Mouse (Mus musculus): ENCODE data around the gene Aqr. TPM values are rescaled to one million over a fixed set of nuclear protein-coding genes. Genes with fewer than 3 reads are reported as not detected.

Gene Aqr
- polyA plus RNA-seq, 1 experiment = 30.5 TPM

GRCm38 (mm10) chr2:114143842-114144241, 43.0 kb downstream of the Aqr start:
- no peaks in the 10 kb centered on the region for H3K4me1 ChIP-seq (ENCODE audit: control insufficient read depth, insufficient read depth, low read length)
- TF ChIP-seq CTCF (IDR thresholded peaks at IDR 0.05; ENCODE audit: low read depth, low read length) (no peak), POLR2A (IDR thresholded peaks at IDR 0.05; ENCODE audit: borderline replicate concordance, low read depth, low read length) (no peak)
- no peak overlapping the region for H3K27ac ChIP-seq (ENCODE audit: insufficient read depth, low read depth, low read length)
- H3K4me3 ChIP-seq (ENCODE audit: insufficient read depth, low read length) = no peak overlapping the region

DNA sequence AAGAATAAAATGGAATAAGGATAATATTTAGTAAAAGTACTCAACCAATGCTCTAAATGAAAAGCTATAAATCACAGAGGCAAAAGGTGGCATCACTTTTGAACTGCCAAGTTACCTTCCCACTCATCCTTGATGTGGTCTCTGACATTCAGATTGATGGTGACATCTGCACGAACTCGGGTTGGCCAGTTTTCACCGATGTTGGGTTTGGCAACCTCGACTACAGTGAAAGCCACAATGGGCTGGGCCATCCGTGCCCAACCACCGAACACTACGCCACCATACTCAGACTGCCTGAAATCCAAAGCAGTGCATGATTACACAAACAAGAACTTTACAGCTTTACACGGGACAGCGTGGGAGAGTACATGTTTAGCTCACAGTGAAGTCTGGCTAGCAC, 50.1 kb downstream of the Aqr start:
- Histone ChIP-seq H3K4me1 (ENCODE audit: control insufficient read depth, insufficient read depth, low read length) (no peaks in the 10 kb centered on the region), H3K27ac (ENCODE audit: insufficient read depth, low read depth, low read length) (no peak overlapping the region), H3K4me3 (ENCODE audit: insufficient read depth, low read length) (no peak overlapping the region)
- TF ChIP-seq CTCF (IDR thresholded peaks at IDR 0.05; ENCODE audit: low read depth, low read length) (no peak), POLR2A (IDR thresholded peaks at IDR 0.05; ENCODE audit: borderline replicate concordance, low read depth, low read length) (no peak)

GRCm38 (mm10) chr2:114135777-114136176, 51.0 kb downstream of the Aqr start:
- Histone ChIP-seq H3K4me3 (ENCODE audit: insufficient read depth, low read length) (no peak overlapping the region), H3K27ac (ENCODE audit: insufficient read depth, low read depth, low read length) (no peak overlapping the region), H3K4me1 (ENCODE audit: control insufficient read depth, insufficient read depth, low read length) (no peaks in the 10 kb centered on the region)
- TF ChIP-seq POLR2A (IDR thresholded peaks at IDR 0.05; ENCODE audit: borderline replicate concordance, low read depth, low read length) (no peak), CTCF (IDR thresholded peaks at IDR 0.05; ENCODE audit: low read depth, low read length) (no peak)

DNA sequence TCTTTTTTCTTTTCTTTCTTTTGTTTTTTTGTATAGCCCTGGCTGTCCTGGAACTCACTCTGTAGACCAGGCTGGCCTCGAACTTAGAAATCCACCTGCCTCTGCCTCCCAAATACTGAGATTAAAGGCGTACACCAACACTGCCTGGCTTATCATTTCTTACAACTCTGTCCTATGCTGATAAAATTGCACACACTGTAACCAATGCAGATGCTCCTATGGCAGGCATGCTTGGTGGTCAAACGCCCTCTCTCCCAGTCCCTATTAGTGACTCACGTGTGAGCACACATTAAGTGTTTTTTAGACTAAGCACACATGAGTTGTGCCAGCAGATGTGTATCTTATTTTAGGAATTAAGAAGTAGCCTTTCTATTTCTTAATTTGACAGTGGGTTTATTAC, 53.5 kb downstream of the Aqr start:
- Histone ChIP-seq H3K4me3 (ENCODE audit: insufficient read depth, low read length) (no peak overlapping the region), H3K4me1 (ENCODE audit: control insufficient read depth, insufficient read depth, low read length) (no peaks in the 10 kb centered on the region), H3K27ac (ENCODE audit: insufficient read depth, low read depth, low read length) (no peak overlapping the region)
- TF ChIP-seq POLR2A (IDR thresholded peaks at IDR 0.05; ENCODE audit: borderline replicate concordance, low read depth, low read length) (no peak), CTCF (IDR thresholded peaks at IDR 0.05; ENCODE audit: low read depth, low read length) (no peak)

GRCm38 (mm10) chr2:114130657-114131056, 56.2 kb downstream of the Aqr start:
- TF ChIP-seq POLR2A (IDR thresholded peaks at IDR 0.05; ENCODE audit: borderline replicate concordance, low read depth, low read length) (no peak), CTCF (IDR thresholded peaks at IDR 0.05; ENCODE audit: low read depth, low read length) (no peak)
- H3K4me1 ChIP-seq (ENCODE audit: control insufficient read depth, insufficient read depth, low read length) = no peaks in the 10 kb centered on the region
- no peak overlapping the region for H3K4me3 ChIP-seq (ENCODE audit: insufficient read depth, low read length)
- no peak overlapping the region for H3K27ac ChIP-seq (ENCODE audit: insufficient read depth, low read depth, low read length)

- Histone ChIP-seq H3K4me3 (ENCODE audit: insufficient read depth, low read length) (no peak overlapping the region), H3K4me1 (ENCODE audit: control insufficient read depth, insufficient read depth, low read length) (no peaks in the 10 kb centered on the region), H3K27ac (ENCODE audit: insufficient read depth, low read depth, low read length) (no peak overlapping the region)
- TF ChIP-seq POLR2A (IDR thresholded peaks at IDR 0.05; ENCODE audit: borderline replicate concordance, low read depth, low read length) = no peak
- no peak for TF ChIP-seq CTCF (IDR thresholded peaks at IDR 0.05; ENCODE audit: low read depth, low read length)
These were observed 63.5 kb downstream of the Aqr start for GRCm38 (mm10) chr2:114123304-114123703.

DNA sequence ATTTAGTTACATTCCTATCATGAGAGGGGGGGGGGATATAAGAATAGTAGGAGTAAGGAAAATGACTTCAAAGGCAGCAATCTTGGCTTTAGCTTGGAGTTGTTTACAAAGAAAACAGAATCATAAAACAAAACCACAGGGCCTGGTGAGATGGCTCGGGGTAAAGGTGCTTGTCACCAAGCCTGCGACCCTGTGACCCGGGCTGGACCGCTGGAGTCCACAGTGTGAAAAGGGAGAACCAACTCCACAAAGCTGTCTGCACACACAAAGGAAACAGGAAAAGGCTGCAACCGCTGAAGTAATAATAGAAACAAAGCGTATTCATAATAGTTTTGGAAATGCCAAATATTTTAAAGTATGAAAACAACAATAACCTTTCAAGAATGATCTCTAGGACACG, 67.4 kb downstream of the Aqr start:
- Histone ChIP-seq H3K4me1 (ENCODE audit: control insufficient read depth, insufficient read depth, low read length) (no peaks in the 10 kb centered on the region), H3K4me3 (ENCODE audit: insufficient read depth, low read length) (no peak overlapping the region), H3K27ac (ENCODE audit: insufficient read depth, low read depth, low read length) (no peak overlapping the region)
- TF ChIP-seq POLR2A (IDR thresholded peaks at IDR 0.05; ENCODE audit: borderline replicate concordance, low read depth, low read length) = no peak
- no peak for TF ChIP-seq CTCF (IDR thresholded peaks at IDR 0.05; ENCODE audit: low read depth, low read length)

GRCm38 (mm10) chr2:114117665-114118064, 69.2 kb downstream of the Aqr start:
- TF ChIP-seq POLR2A (IDR thresholded peaks at IDR 0.05; ENCODE audit: borderline replicate concordance, low read depth, low read length) = no peak
- Histone ChIP-seq H3K27ac (ENCODE audit: insufficient read depth, low read depth, low read length) (no peak overlapping the region), H3K4me1 (ENCODE audit: control insufficient read depth, insufficient read depth, low read length) (no peaks in the 10 kb centered on the region), H3K4me3 (ENCODE audit: insufficient read depth, low read length) (no peak overlapping the region)

DNA sequence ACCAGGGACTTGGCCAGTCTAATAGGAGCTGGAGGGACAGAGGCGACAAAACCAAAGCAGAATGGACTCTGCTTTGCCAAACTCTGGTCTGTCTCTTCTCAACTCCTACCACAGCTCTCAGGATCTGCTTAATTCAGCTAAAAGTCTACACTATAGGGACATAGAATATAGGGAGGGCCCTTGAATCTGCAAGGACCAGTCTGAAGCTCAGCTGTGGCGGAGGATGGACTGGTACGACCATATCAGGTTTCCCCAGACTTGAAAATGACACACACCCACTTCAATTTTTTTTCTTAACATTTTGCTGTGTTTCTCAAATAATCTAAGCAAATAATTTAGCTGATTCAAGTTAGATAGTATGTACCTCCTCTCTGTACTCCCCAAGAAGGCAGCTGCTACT, 69.6 kb downstream of the Aqr start:
- Histone ChIP-seq H3K4me3 (ENCODE audit: insufficient read depth, low read length) (no peak overlapping the region), H3K4me1 (ENCODE audit: control insufficient read depth, insufficient read depth, low read length) (no peaks in the 10 kb centered on the region), H3K27ac (ENCODE audit: insufficient read depth, low read depth, low read length) (no peak overlapping the region)
- TF ChIP-seq POLR2A (IDR thresholded peaks at IDR 0.05; ENCODE audit: borderline replicate concordance, low read depth, low read length) = no peak
- no peak for TF ChIP-seq CTCF (IDR thresholded peaks at IDR 0.05; ENCODE audit: low read depth, low read length)

GRCm38 (mm10) chr2:114115563-114115962, 71.3 kb downstream of the Aqr start:
- no peak for TF ChIP-seq POLR2A (IDR thresholded peaks at IDR 0.05; ENCODE audit: borderline replicate concordance, low read depth, low read length)
- Histone ChIP-seq H3K27ac (ENCODE audit: insufficient read depth, low read depth, low read length) (no peak overlapping the region), H3K4me3 (ENCODE audit: insufficient read depth, low read length) (no peak overlapping the region), H3K4me1 (ENCODE audit: control insufficient read depth, insufficient read depth, low read length) (no peaks in the 10 kb centered on the region)
